Mouse (Mus musculus) left cerebral cortex, postnatal 14 days (tissue): ENCODE measurements around the gene Thap3. TPM values are rescaled to one million over a fixed set of nuclear protein-coding genes. Genes with fewer than 3 reads are reported as not detected.

Experiments
- DNase-seq, 2 experiments: peaks; one replicate each; pipeline ENCODE4 v3.0.0; 2021 to 2022; ENCODE audit warnings: low spot score in 2 of 2, mixed read lengths in 1 of 2
- intact Hi-C: fragments of 180-260 bp; cut with DNase I; formaldehyde crosslinking; loops from one replicate; pipeline ENCODE4 v1.15.1; 2025
- total RNA-seq, 2 experiments: library from RNA; stranded (reverse); gene quantifications; 2 replicates each; pipeline ENCODE4 v1.2.3; 2021

Thap3 gene
- total RNA-seq, 2 experiments from 2014 or later: 16.1 to 19.3 TPM

GRCm38 (mm10) chr4:151992091-151992490 is 3.3 kb upstream of the Thap3 start:
- intact Hi-C loops: no loop called here
- no peak for DNase-seq

- intact Hi-C loops: loop anchor here (5.0 kb wide), 1 partner anchor 33 kb away; no protein-coding TSS in a partner anchor
- DNase-seq: no peak
These were observed 302 bp upstream of the Thap3 start for GRCm38 (mm10) chr4:151989110-151989488.

GRCm38 (mm10) chr4:151988014-151988341 is 819 bp downstream of the Thap3 start:
- intact Hi-C loops: loop anchor here (5.0 kb wide), 1 partner anchor 34 kb away; no protein-coding TSS in a partner anchor

GRCm38 (mm10) chr4:151986650-151987049 is 2.1 kb downstream of the Thap3 start:
- intact Hi-C loops: loop anchor here (5.0 kb wide), 1 partner anchor 36 kb away; no protein-coding TSS in a partner anchor
- no peak for DNase-seq

More at GRCm38 (mm10) chr4:151988014-151988341, 819 bp downstream of the Thap3 start:
- DNase-seq: no peak

DNA sequence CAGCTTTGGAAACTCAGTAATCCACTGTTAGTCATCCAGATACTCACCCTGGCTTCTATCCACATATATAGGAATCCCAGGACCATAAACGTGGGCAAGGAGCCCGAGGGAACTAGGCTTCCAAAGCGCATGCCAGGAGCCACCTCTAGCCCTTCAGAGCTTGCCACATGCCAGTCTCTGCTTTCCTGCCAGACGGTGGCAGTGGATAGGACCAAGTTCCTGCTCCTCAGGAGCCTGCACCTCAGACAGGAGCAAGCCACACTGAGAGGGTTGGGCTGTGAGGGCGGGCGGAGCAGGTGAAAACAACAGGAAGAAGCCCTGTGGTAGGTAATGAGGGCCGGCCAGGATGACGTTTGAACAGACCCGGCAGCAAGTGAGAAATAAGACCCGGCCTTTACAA is 2.9 kb downstream of the Thap3 start:
- DNase-seq: no peak
- intact Hi-C loops: loop anchor here (5.0 kb wide), 1 partner anchor 36 kb away; no protein-coding TSS in a partner anchor

- DNase-seq: no peak
These were observed 5.2 kb downstream of the Thap3 start for GRCm38 (mm10) chr4:151983560-151983959.

DNA sequence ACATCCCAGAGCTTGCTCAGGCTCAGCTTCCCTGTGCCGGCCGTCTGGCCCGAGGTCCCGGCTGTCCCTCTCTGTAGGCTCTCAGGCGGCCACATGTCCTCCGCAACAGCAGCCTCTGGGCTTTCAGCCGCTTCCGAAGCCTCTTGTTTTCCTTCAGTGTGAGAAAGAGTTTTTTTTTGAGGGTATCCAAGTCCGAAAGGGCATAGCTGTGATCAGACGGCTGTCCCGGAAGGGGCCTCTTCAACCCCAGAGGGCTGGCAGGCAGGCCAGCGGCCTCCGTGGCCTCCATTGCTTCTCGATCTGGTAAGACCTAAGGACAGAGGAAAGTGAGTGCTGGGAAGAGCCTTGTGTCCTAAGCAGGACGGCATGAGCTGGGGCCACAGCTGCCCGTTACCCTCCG is 5.8 kb downstream of the Thap3 start:
- no peak for DNase-seq
- intact Hi-C loops: loop anchor here (5.0 kb wide), 1 partner anchor 54 kb away; the partner anchor contains the start of genes Nol9 and Tas1r1

More at GRCm38 (mm10) chr4:151983560-151983959, 5.2 kb downstream of the Thap3 start:
- intact Hi-C loops: loop anchor here (5.0 kb wide), 1 partner anchor 54 kb away; the partner anchor contains the start of genes Nol9 and Tas1r1

GRCm38 (mm10) chr4:151981363-151981762 is 7.4 kb downstream of the Thap3 start:
- intact Hi-C loops: loop anchor here (5.0 kb wide), 1 partner anchor 56 kb away; the partner anchor contains the start of genes Nol9 and Tas1r1
- peak; percentile 86 to 90 for DNase-seq

GRCm38 (mm10) chr4:151980699-151981098 is 8.1 kb downstream of the Thap3 start:
- intact Hi-C loops: loop anchor here (5.0 kb wide), 1 partner anchor 57 kb away; the partner anchor contains the start of genes Nol9 and Tas1r1
- DNase-seq: no peak

GRCm38 (mm10) chr4:151977748-151978147 is 11.0 kb downstream of the Thap3 start:
- intact Hi-C loops: no loop called here
- DNase-seq: peak; percentile 92 to 93

DNA sequence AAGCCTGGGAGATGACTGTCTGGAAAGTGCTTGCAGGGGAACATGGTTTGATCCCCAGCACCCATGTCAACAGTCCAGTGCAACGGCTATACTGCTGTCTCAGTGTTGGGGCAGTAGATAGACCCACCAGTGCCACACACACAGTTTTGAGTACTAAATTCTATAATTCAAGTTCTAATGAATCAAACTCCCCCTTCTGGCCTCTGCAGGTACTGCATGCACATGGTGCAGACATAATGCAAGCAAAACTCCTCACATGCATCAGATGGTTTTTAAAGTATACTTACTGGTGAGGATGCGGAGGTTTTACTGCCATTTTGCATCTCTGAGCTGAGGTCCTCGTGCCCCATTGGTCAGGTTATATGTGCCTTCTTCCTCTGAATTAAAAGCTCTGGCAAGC is 13.4 kb downstream of the Thap3 start:
- peak in 1 of 2 experiments; percentile 67 for DNase-seq
- intact Hi-C loops: no loop called here

- intact Hi-C loops: no loop called here
- DNase-seq: peak; percentile 62 to 81
These were observed 16.4 kb downstream of the Thap3 start for GRCm38 (mm10) chr4:151972221-151972967.

GRCm38 (mm10) chr4:151968204-151968921 is 20.4 kb downstream of the Thap3 start:
- no peak for DNase-seq
- intact Hi-C loops: no loop called here

- DNase-seq: no peak
- intact Hi-C loops: no loop called here
These were observed 26.0 kb downstream of the Thap3 start for GRCm38 (mm10) chr4:151962817-151963216.

GRCm38 (mm10) chr4:151960513-151960854 is 28.3 kb downstream of the Thap3 start:
- no peak for DNase-seq
- intact Hi-C loops: no loop called here

DNA sequence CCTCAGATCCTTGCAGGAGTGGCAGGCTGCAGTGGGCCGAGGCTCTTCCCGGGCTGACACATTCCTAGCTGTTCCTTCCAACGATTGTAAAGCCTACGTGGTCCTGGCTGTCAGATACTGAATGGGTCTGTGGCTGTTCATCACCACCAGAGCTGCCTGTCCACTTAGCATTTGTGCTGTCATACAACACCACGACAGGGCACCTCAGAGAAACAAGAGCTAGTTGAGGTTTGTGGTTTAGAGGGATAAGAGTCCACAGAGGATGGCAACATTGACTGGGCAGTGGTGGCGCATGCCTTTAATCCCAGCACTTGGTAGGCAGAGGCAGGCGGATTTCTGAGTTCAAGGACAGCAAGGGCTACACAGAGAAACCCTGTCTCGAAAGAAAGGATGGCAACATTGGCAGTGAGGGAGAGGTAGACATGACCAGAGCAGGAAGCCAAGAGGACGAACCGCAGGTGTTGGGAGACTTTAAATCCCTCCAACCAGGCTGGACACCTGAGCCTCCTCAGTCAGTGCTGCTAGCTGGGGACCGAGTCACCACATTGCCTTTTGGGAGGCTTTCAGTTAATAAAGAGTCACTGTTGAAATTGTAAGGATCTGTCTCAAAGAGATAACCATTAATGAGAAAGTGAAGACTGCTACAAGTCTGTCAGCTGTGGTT is 28.8 kb downstream of the Thap3 start:
- DNase-seq: no peak
- intact Hi-C loops: no loop called here

DNA sequence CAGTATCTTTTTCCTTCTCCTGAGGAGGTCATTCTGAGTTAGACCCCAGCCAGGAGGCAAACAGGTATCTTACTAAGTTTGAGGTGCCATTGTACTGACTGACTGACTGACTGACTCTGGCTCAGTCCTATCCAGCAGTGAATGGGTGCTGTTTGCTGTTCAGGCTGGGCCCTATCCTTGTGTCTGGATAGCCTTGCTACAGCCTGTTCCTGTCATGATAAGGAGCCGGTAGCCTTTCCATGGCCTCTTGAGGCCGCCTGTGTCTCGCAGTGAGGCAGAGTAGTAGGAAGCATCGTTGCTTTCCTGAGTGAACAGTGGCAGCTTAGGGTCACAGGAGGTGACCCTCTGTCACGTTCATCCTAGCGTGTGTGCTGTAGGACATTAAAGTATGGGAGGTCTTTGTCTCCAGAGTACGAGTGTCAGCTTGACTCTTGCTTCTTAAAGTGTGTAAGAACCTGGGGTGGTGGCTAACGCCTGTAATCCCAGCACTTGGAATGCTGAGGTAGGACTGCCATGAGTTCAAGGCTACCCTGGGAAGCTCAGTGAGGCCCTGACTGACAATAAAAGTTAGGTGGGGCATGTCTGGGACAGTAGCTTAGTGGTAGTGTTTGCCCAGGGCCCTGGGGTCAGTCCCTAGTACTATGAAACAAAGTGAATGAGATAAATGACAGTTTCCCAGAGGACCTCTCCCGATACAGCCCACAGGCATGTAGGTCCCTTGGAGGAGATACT is 31.0 kb downstream of the Thap3 start:
- no peak for DNase-seq
- intact Hi-C loops: no loop called here

DNA sequence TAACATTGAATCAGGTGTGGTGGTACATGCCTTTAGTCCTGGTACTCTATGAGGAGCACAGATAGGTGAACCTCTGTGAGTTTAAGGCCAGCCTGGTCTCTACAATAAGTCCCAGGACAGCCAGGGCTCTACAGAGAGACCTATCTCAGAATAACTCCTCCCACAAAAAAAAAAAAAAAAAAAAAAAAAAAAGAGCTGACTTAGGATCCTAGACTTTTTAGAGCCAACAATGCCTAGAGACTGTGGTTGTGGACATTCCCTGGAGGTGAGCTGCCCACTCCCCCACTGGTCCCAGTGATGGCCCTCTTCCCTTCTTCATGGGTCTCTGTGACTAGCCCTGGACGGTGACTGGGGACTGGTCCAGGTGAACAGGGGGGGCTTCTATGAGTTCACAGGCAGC is 33.0 kb downstream of the Thap3 start:
- no peak for DNase-seq
- intact Hi-C loops: no loop called here

- intact Hi-C loops: no loop called here
- DNase-seq: no peak
These were observed 35.6 kb downstream of the Thap3 start for GRCm38 (mm10) chr4:151953209-151953608.
